Mouse (Mus musculus) heart, embryonic 10.5 days (tissue): ENCODE measurements around the gene AC134908.4. TPM values are rescaled to one million over a fixed set of nuclear protein-coding genes. Genes with fewer than 3 reads are reported as not detected.

Experiments used
- DNase-seq: peaks from one replicate; pipeline ENCODE4 v3.0.0-alpha.2; 2017; ENCODE audit warnings: low spot score
- H3K27ac ChIP-seq: fragments of 300-500 bp; sonication (generic); 2 replicates; pipeline ENCODE4 v1.5.1; 2016; ENCODE audit warnings: mild to moderate bottlenecking
- H3K27me3 ChIP-seq: fragments of 300-500 bp; sonication (generic); 2 replicates; pipeline ENCODE4 v1.6.1; 2016; ENCODE audit warnings: mild to moderate bottlenecking; ENCODE audit not compliant: poor library complexity, insufficient read depth, severe bottlenecking
- H3K36me3 ChIP-seq: fragments of 300-500 bp; sonication (generic); 2 replicates; pipeline ENCODE4 v1.6.1; 2016; ENCODE audit warnings: mild to moderate bottlenecking, moderate library complexity
- H3K4me1 ChIP-seq: fragments of 300-500 bp; sonication (generic); 2 replicates; pipeline ENCODE4 v1.6.1; 2016; ENCODE audit warnings: mild to moderate bottlenecking
- H3K4me3 ChIP-seq: fragments of 300-500 bp; sonication (generic); 2 replicates; pipeline ENCODE4 v1.5.1; 2016; ENCODE audit warnings: mild to moderate bottlenecking, moderate library complexity
- H3K9me3 ChIP-seq: fragments of 300-500 bp; sonication (generic); 2 replicates; pipeline ENCODE4 v1.6.1; 2016; ENCODE audit warnings: mild to moderate bottlenecking, moderate library complexity
- WGBS: fragments of 180-500 bp; shearing (Covaris S2); methylation state at CpG from one replicate; pipeline ENCODE4 v1.1.7; 2016; 5-methylcytosine and 5-hydroxymethylcytosine counted together
- polyA plus RNA-seq: library from polyadenylated mRNA; unstranded; fragments of >200 nt; fragmentation: Nextera tagmentation; extraction: Ambion mirVana; gene quantifications from 2 replicates; pipeline ENCODE4 v1.2.1, GENCODE M21; 2016

Gene AC134908.4
- polyA plus RNA-seq, 1 experiment from 2014 or later, result 0.99 TPM

GRCm38 (mm10) chr17:25835816-25836215, 40.4 kb upstream of the AC134908.4 start:
- Histone ChIP-seq H3K27me3 (no peaks in the 10 kb centered on the region), H3K27ac (peak overlapping the region; percentile 84), H3K4me3 (peak overlapping the region; percentile 57), H3K4me1 (peaks cover 77% of the 10 kb centered on the region), H3K36me3 (peaks cover 59% of the 10 kb centered on the region), H3K9me3 (no peaks in the 10 kb centered on the region)
- no peak for DNase-seq
- WGBS, result 95% methylated on average over 16 of the region's 16 CpGs

DNA sequence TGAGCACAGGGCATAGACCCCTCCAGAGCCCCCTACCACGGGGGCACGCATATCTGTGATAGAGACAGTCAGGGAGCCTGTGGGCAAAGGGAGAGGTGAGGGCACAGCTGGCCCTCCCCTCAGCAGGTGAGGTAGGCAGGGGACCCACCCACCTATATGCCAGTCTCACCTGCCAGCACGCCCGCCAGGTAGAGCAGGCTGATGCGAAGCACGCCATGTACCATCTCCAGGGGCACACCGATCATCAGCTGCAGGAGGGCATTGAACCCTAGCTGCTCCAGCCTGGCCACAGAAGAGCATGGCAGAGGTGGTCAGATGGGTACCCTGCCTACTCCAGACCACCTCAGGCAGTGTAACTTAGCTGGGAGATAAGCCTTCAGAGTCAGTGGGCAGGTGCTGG, 39.8 kb upstream of the AC134908.4 start:
- H3K27me3 ChIP-seq, result no peaks in the 10 kb centered on the region
- peak overlapping the region; percentile 86 for H3K4me3 ChIP-seq
- WGBS, result 96% methylated on average over 7 of the region's 7 CpGs
- no peak for DNase-seq
- H3K4me1 ChIP-seq, result peaks cover 77% of the 10 kb centered on the region
- H3K36me3 ChIP-seq, result peaks cover 59% of the 10 kb centered on the region
- H3K9me3 ChIP-seq, result no peaks in the 10 kb centered on the region
- no peak overlapping the region for H3K27ac ChIP-seq

DNA sequence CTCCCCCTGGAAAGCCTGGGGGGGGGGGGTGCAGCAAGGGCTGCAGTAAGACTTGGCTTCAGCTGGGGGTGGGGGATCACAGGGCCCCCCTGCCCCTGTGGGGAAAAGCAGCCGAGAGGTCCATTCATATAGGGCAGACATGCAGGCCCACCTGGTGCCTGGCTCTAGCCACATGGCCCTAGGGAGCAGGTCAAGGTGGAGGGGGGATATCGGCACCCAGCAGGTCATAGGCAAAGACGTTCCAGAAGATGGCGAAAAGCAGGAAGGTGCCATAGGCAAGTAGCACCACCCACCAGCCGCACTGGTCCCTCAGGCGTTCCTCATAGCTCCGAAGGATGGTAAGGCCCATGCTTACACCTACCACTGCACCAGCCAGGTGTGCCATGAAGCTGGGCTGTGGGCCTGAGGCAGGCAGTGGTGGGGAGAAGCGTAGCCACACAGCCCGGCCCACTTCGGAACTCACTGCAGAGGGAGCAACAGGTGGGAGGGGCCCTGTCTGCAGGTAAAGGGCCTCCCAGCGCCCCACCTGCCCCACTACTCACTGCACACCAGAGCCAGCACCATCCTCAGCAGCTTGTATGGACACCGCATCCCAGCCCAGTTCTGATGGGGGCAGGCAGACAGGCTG, 39.2 kb upstream of the AC134908.4 start:
- Histone ChIP-seq H3K9me3 (no peaks in the 10 kb centered on the region), H3K27me3 (no peaks in the 10 kb centered on the region), H3K36me3 (peaks cover 59% of the 10 kb centered on the region), H3K4me3 (peak overlapping the region; percentile 86), H3K4me1 (peaks cover 78% of the 10 kb centered on the region), H3K27ac (peak overlapping the region; percentile 98)
- WGBS, result 89% methylated on average over 12 of the region's 12 CpGs
- DNase-seq, result no peak

- 46% methylated on average over 6 of the region's 6 CpGs for WGBS
- no peak for DNase-seq
- Histone ChIP-seq H3K4me1 (peaks cover 76% of the 10 kb centered on the region), H3K27ac (peak overlapping the region; percentile 98), H3K27me3 (no peaks in the 10 kb centered on the region), H3K36me3 (peaks cover 54% of the 10 kb centered on the region), H3K9me3 (no peaks in the 10 kb centered on the region), H3K4me3 (peak overlapping the region; percentile 86)
Observed at GRCm38 (mm10) chr17:25833961-25834594, 38.6 kb upstream of the AC134908.4 start.

- peak; percentile 98 for DNase-seq
- Histone ChIP-seq H3K27me3 (no peaks in the 10 kb centered on the region), H3K36me3 (peaks cover 48% of the 10 kb centered on the region), H3K27ac (peak within 1 kb of the TSS; percentile 98), H3K9me3 (no peaks in the 10 kb centered on the region), H3K4me1 (peaks cover 84% of the 10 kb centered on the region), H3K4me3 (peak within 1 kb of the TSS; percentile 86)
- under 1% methylated on average over 24 of the region's 24 CpGs for WGBS
Observed at GRCm38 (mm10) chr17:25833291-25833663, 37.8 kb upstream of the AC134908.4 start, which contains the start of gene Stub1. Gene Stub1, minus strand, starts transcription at chr17:25833404.

- peak overlapping the region; percentile 86 for H3K4me3 ChIP-seq
- H3K9me3 ChIP-seq, result no peaks in the 10 kb centered on the region
- peak; percentile 100 for DNase-seq
- peak overlapping the region; percentile 98 for H3K27ac ChIP-seq
- H3K4me1 ChIP-seq, result peaks cover 84% of the 10 kb centered on the region
- under 1% methylated on average over 77 of the region's 77 CpGs for WGBS
- H3K27me3 ChIP-seq, result no peaks in the 10 kb centered on the region
- H3K36me3 ChIP-seq, result peaks cover 48% of the 10 kb centered on the region
Observed at GRCm38 (mm10) chr17:25832436-25833290, 37.2 kb upstream of the AC134908.4 start.

GRCm38 (mm10) chr17:25831451-25832281, 36.2 kb upstream of the AC134908.4 start:
- Histone ChIP-seq H3K9me3 (no peaks in the 10 kb centered on the region), H3K4me3 (peak overlapping the region; percentile 86), H3K27ac (peak overlapping the region; percentile 98), H3K4me1 (peaks cover 84% of the 10 kb centered on the region), H3K27me3 (no peaks in the 10 kb centered on the region), H3K36me3 (peaks cover 57% of the 10 kb centered on the region)
- 53% methylated on average over 21 of the region's 21 CpGs for WGBS
- no peak for DNase-seq

DNA sequence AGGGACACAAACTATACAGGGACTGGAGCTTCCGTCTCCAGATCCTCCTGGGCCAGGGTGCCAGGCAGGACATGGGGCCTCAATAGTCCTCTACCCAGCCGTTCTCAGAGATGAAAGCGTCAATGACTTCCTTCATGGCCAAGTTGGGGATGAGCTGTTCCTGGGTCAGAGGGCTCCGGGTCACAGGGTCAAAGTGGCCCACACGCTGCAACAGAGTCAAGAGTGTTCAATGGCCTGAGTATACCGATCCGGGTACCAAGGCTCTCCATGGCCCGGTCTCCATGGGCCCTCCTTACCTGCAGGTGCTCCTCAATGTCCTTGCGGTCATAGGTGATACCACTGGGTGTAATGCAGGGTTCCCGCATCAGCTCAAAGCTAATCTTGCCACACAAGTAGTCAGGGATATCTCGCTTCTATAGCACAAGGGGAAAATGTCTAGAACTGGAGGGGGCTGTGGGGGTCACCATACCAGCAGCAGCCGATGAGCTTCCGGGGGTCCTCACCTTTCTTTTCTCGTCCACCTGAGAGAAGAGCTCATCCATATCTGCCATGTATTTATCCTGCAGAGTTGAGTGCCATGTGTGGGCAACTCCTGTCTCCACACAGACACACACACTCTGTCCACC, 35.5 kb upstream of the AC134908.4 start:
- Histone ChIP-seq H3K4me1 (peaks cover 84% of the 10 kb centered on the region), H3K36me3 (peaks cover 60% of the 10 kb centered on the region), H3K9me3 (no peaks in the 10 kb centered on the region), H3K27me3 (no peaks in the 10 kb centered on the region), H3K27ac (no peak overlapping the region), H3K4me3 (peak overlapping the region; percentile 86)
- 89% methylated on average over 14 of the region's 14 CpGs for WGBS
- no peak for DNase-seq

GRCm38 (mm10) chr17:25830200-25830753, 34.8 kb upstream of the AC134908.4 start:
- H3K9me3 ChIP-seq, result no peaks in the 10 kb centered on the region
- H3K36me3 ChIP-seq, result peaks cover 60% of the 10 kb centered on the region
- peak overlapping the region; percentile 86 for H3K4me3 ChIP-seq
- no peak for DNase-seq
- 87% methylated on average over 4 of the region's 4 CpGs for WGBS
- H3K27ac ChIP-seq, result 0 out of 2 replicates have a peak overlapping the region, but pooled peaks have one; percentile 31
- H3K27me3 ChIP-seq, result no peaks in the 10 kb centered on the region
- peaks cover 84% of the 10 kb centered on the region for H3K4me1 ChIP-seq

- peaks cover 84% of the 10 kb centered on the region for H3K4me1 ChIP-seq
- H3K27me3 ChIP-seq, result no peaks in the 10 kb centered on the region
- DNase-seq, result no peak
- 37% methylated on average over 8 of the region's 8 CpGs for WGBS
- peak overlapping the region; percentile 93 for H3K27ac ChIP-seq
- H3K4me3 ChIP-seq, result peak overlapping the region; percentile 86
- H3K9me3 ChIP-seq, result no peaks in the 10 kb centered on the region
- peaks cover 55% of the 10 kb centered on the region for H3K36me3 ChIP-seq
Observed at GRCm38 (mm10) chr17:25829558-25830017, 34.1 kb upstream of the AC134908.4 start.

GRCm38 (mm10) chr17:25828712-25829557, 33.5 kb upstream of the AC134908.4 start, which contains the start of gene Jmjd8:
Gene Jmjd8, plus strand, starts transcription at chr17:25828867.
- no peaks in the 10 kb centered on the region for H3K27me3 ChIP-seq
- peak within 1 kb of the TSS; percentile 86 for H3K4me3 ChIP-seq
- H3K9me3 ChIP-seq, result no peaks in the 10 kb centered on the region
- H3K36me3 ChIP-seq, result peaks cover 55% of the 10 kb centered on the region
- DNase-seq, result peak; percentile 94
- peak within 1 kb of the TSS; percentile 93 for H3K27ac ChIP-seq
- H3K4me1 ChIP-seq, result peaks cover 84% of the 10 kb centered on the region
- WGBS, result under 1% methylated on average over 32 of the region's 32 CpGs
